Mouse (Mus musculus): ENCODE measurements around the gene Slc28a3.

Gene Slc28a3

GRCm38 (mm10) chr13:58610716-58611115 lies at the start of gene Slc28a3:
TSS of gene Slc28a3 (minus strand) at chr13:58610877.
- DNase-seq = no peak

GRCm38 (mm10) chr13:58657987-58658386 lies 47.3 kb upstream of the Slc28a3 start:
- no peak for DNase-seq

- DNase-seq = no peak
Observed at GRCm38 (mm10) chr13:58656885-58657284, 46.2 kb upstream of the Slc28a3 start.

- DNase-seq = no peak
Observed at GRCm38 (mm10) chr13:58655552-58655951, 44.9 kb upstream of the Slc28a3 start.

- DNase-seq = peak; percentile 37
Observed at GRCm38 (mm10) chr13:58640330-58640729, 29.7 kb upstream of the Slc28a3 start.

GRCm38 (mm10) chr13:58638950-58639349 lies 28.3 kb upstream of the Slc28a3 start:
- peak; percentile 38 for DNase-seq

- DNase-seq = peak; percentile 64
Observed at GRCm38 (mm10) chr13:58637360-58638002, 26.8 kb upstream of the Slc28a3 start.

- DNase-seq = no peak
Observed at GRCm38 (mm10) chr13:58633887-58634286, 23.2 kb upstream of the Slc28a3 start.

GRCm38 (mm10) chr13:58630756-58631155 lies 20.1 kb upstream of the Slc28a3 start:
- no peak for DNase-seq

GRCm38 (mm10) chr13:58629365-58630050 lies 18.8 kb upstream of the Slc28a3 start:
- no peak for DNase-seq

- no peak for DNase-seq
Observed at GRCm38 (mm10) chr13:58622647-58623046, 12.0 kb upstream of the Slc28a3 start.

- DNase-seq = no peak
Observed at GRCm38 (mm10) chr13:58619301-58619700, 8.6 kb upstream of the Slc28a3 start.

- no peak for DNase-seq
Observed at GRCm38 (mm10) chr13:58610059-58610458, 618 bp downstream of the Slc28a3 start.

GRCm38 (mm10) chr13:58601201-58601855 lies 9.3 kb downstream of the Slc28a3 start:
- peak; percentile 14 for DNase-seq

GRCm38 (mm10) chr13:58598578-58598977 lies 12.1 kb downstream of the Slc28a3 start:
- no peak for DNase-seq

GRCm38 (mm10) chr13:58593129-58593528 lies 17.5 kb downstream of the Slc28a3 start:
- peak; percentile 47 for DNase-seq

GRCm38 (mm10) chr13:58591912-58592311 lies 18.8 kb downstream of the Slc28a3 start:
- no peak for DNase-seq

- peak; percentile 30 for DNase-seq
Observed at GRCm38 (mm10) chr13:58590630-58591029, 20.0 kb downstream of the Slc28a3 start.

GRCm38 (mm10) chr13:58589517-58589858 lies 21.2 kb downstream of the Slc28a3 start:
- peak; percentile 70 for DNase-seq

GRCm38 (mm10) chr13:58588655-58589516 lies 21.8 kb downstream of the Slc28a3 start:
- no peak for DNase-seq

GRCm38 (mm10) chr13:58587962-58588361 lies 22.7 kb downstream of the Slc28a3 start:
- DNase-seq = no peak

- no peak for DNase-seq
Observed at GRCm38 (mm10) chr13:58566181-58566580, 44.5 kb downstream of the Slc28a3 start.

Data from kidney, postnatal 14 days (tissue).